ENCODE assay signal across 31 mouse cellular contexts in the genomic region with DNA sequence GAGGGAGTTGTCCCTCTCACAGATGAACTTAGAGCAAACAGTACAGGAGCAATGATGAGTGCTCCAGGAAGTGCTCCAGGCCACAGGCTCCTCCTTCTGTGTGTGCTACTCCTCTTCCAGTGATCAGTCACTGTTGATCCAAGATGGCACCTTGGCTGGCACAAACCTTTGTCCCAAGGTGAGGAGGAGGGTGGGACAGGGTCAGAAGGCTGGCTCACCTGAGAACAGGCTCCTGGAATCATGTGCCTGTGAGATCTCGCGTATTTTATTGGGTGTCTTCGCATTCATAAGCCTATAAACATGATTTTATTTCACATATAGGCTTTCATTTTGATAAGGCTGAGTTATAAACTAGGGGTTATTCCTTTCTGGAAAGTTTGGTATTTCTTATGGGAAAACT. TPM values are rescaled to one million over a fixed set of nuclear protein-coding genes. Genes with fewer than 3 reads are reported as not detected.
"Had no signal": no experiment of that assay in that cellular context is flagged by ENCODE, and none has a peak within 500 bp of the region (broad histone marks: within the 10 kb centered on the region; RNA-seq: fewer than 3 reads in every experiment).

No protein-coding gene starts in this region.

- H3K36me3 ChIP-seq: embryonic facial prominence, embryonic 10.5 days; embryonic facial prominence, embryonic 12.5 days; embryonic facial prominence, embryonic 13.5 days; embryonic facial prominence, embryonic 15.5 days; forebrain, embryonic 10.5 days; forebrain, embryonic 12.5 days; forebrain, embryonic 15.5 days had no signal

- DNase-seq: cerebellum, adult 8-10 months; cerebellum, adult 9-10 months; cerebellum, adult 9-11 months; cerebellum, postnatal 10 days; cerebellum, postnatal 14 days; cerebellum, postnatal 25 days; cerebellum, postnatal 36 days; embryo, embryonic 11 days; forebrain, postnatal 0 days; gastrocnemius, adult 2 months; gastrocnemius, postnatal 10 days; gastrocnemius, postnatal 14 days; gastrocnemius, postnatal 25 days; gastrocnemius, postnatal 36 days; heart, adult 18-20 months; heart, adult 2 months had no signal

- H3K27ac ChIP-seq: embryonic facial prominence, embryonic 10.5 days; embryonic facial prominence, embryonic 12.5 days; embryonic facial prominence, embryonic 13.5 days; embryonic facial prominence, embryonic 15.5 days; forebrain, embryonic 10.5 days; forebrain, embryonic 12.5 days; forebrain, embryonic 13.5 days; forebrain, embryonic 15.5 days; gastrocnemius, adult 2 months; heart, adult 2 months had no signal

- H3K4me1 ChIP-seq: forebrain, embryonic 13.5 days had no signal

- H3K4me3 ChIP-seq: embryonic facial prominence, embryonic 10.5 days; embryonic facial prominence, embryonic 12.5 days; embryonic facial prominence, embryonic 13.5 days; embryonic facial prominence, embryonic 15.5 days; erythroblast, embryonic 14.5 days; forebrain, embryonic 10.5 days; forebrain, embryonic 12.5 days; forebrain, embryonic 13.5 days; forebrain, embryonic 15.5 days; gastrocnemius, adult 2 months; heart, adult 2 months had no signal

- H3K9me3 ChIP-seq: embryonic facial prominence, embryonic 10.5 days; embryonic facial prominence, embryonic 12.5 days; embryonic facial prominence, embryonic 13.5 days; embryonic facial prominence, embryonic 15.5 days; forebrain, embryonic 10.5 days; forebrain, embryonic 12.5 days; forebrain, embryonic 13.5 days; forebrain, embryonic 15.5 days had no signal

- H3K27me3 ChIP-seq: embryonic facial prominence, embryonic 12.5 days; embryonic facial prominence, embryonic 13.5 days; embryonic facial prominence, embryonic 15.5 days; forebrain, embryonic 13.5 days; forebrain, embryonic 15.5 days had no signal

RNA-seq across cellular contexts. Expression of a gene that starts 14.7 kb away (rescaled TPM):
- polyA plus RNA-seq: cortical plate, adult 2 months; embryonic facial prominence, embryonic 10.5 days; embryonic facial prominence, embryonic 11.5 days; embryonic facial prominence, embryonic 13.5 days; embryonic facial prominence, embryonic 15.5 days; erythroblast, embryonic 14.5 days; forebrain, embryonic 10.5 days; forebrain, embryonic 11.5 days; forebrain, embryonic 12.5 days; forebrain, embryonic 13.5 days; forebrain, embryonic 15.5 days; forebrain, embryonic 16.5 days; forebrain, postnatal 0 days; frontal cortex, adult 2 months; gonadal fat pad, adult 2 months had no signal
